Mouse (Mus musculus) heart, postnatal 4 days (tissue): ENCODE measurements around the gene S100g. TPM values are rescaled to one million over a fixed set of nuclear protein-coding genes. Genes with fewer than 3 reads are reported as not detected.
A peak's percentile ranks its signal among the peaks of the same experiment; 100 is the strongest.

Source experiments
- DNase-seq: peaks from one replicate; pipeline ENCODE4 v3.0.0; 2021
- total RNA-seq, 2 experiments: library from RNA; stranded (reverse); gene quantifications; 2 replicates each; pipeline ENCODE4 v1.2.3; 2021

Gene S100g
- total RNA-seq: not detected

DNA sequence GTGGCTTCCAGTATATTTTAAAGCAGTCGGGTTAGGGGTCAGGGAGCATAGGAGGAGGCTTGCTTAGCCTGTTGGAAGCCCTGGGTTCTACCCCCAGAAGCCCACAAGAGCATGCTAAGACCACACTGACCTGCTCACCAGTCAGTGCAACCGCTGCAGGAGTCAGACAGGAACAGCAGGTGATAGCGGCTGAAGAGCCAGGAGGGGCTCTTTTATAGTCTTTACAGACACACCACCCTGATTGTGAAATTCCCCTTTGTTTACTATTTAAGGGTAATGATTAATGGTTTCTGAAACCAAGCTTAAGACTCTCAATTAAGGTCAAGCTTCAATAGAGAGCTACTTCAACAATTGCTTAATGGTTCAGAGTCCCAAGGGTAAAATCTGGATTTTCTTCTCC lies at the start of gene S100g:
Gene S100g, minus strand, starts transcription at position 217 of the 400 bp plus-strand sequence.
- DNase-seq: no peak

DNA sequence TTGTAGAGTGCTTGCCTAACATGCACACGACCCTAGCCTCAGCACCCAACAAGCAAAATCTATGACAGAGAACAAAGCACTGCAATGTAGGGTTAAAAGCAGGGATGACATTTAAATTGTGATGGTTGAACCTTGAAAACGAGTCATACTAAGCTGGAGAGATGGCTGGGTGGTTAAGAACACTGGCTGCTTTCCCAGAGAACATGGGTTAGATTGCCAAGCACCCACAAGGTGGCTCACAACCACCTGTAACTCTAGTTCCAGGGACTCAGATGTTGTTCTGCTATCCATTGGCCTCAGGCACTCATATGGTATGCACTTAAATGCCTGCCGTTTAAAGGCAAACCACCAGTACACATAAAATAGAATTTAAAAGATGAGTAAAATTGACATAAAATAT lies 27.7 kb upstream of the S100g start:
- DNase-seq: no peak

- no peak for DNase-seq
Measured at GRCm38 (mm10) chrX:162991396-162991795, 27.0 kb upstream of the S100g start.

GRCm38 (mm10) chrX:162986876-162987495 lies 22.6 kb upstream of the S100g start:
- DNase-seq: no peak

DNA sequence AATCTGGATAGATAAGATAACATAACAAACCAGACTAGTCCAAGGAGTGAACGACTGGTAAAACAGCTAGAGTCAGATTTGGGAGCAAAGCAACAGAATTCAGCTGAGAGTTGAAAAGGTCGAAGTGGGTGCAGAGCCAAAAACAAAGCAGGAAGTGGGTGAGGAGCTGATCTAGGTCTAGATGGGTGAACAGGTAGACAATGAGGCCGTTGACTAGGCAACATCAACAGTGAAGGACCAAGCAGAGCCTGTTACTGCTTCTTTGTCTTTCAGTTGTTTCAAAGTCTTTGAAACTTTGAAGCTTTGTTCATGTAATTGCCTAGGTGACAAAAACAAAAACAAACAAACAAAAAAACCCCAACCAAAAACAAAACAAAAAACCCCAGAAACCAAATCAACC lies 11.8 kb upstream of the S100g start:
- no peak for DNase-seq

- no peak for DNase-seq
Measured at GRCm38 (mm10) chrX:162967456-162967855, 3.1 kb upstream of the S100g start.

- no peak for DNase-seq
Measured at GRCm38 (mm10) chrX:162963840-162964239, 559 bp downstream of the S100g start.

GRCm38 (mm10) chrX:162957921-162958320 lies 6.5 kb downstream of the S100g start:
- DNase-seq: no peak

DNA sequence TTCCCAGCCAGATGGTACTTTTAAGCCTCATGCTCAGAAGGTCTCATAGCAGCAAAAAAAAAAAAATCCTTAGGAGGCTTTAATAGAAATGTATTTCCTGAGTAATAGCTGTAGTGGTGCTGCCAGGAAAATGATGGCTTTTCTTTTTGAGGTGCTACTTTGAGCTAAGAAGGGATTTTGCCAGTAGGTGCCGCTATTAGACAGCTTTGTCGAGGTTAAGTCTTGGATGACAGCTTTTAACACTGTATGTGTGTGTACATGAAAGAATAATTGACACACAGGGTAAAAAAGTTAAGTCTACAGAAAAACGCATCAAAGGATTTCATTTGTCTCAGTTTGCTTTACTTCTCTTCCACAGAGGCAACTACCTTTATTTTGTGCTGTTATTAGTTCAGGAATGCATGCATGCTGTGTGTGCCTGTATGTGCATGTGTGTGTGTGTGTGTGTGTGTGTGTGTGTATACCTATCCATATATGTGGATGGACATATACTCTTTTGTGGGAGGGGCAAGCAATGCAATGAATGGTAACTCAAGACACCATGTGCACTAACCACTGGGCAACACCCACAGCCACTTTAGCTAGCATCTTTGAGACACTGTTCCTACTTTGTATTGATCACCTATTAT lies 14.5 kb downstream of the S100g start:
- DNase-seq: peak; percentile 36

DNA sequence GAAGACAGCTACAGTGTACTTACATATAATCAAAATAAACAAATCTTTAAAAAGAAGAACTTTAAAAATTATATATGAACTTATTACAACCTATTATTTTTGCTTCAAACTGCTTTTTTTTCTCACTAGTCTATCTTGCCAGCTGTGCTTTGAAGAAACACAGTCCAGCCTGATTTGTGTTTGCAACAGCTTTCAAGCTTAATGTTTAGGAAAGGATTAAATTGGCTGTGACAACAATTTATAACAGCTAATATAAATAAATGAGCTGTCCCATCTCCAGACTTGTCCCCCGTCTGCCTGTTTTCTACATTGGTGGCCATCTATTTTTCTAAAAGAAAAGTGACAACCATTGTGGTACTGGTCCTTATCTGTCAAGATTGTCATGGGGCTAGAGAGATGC lies 22.4 kb downstream of the S100g start:
- DNase-seq: no peak

DNA sequence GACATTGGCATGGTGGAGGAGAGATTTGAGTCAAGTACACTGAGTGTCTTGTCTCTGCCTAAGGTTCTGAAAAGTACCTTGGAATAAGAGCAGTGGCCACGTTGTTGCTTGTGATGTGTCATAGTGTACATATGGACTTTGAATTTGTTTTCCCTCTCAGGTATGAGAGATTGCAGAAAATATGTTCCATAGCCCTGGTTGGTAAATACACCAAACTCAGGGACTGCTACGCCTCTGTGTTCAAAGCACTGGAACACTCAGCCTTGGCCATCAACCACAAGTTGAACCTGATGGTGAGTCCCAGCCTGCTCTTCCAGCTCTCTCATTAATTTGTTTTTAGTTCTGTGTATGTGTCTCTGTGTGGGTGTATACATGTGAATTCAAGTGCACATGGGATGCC lies 32.9 kb downstream of the S100g start:
- DNase-seq: no peak

GRCm38 (mm10) chrX:162921487-162922125 lies 42.8 kb downstream of the S100g start:
- DNase-seq: no peak

DNA sequence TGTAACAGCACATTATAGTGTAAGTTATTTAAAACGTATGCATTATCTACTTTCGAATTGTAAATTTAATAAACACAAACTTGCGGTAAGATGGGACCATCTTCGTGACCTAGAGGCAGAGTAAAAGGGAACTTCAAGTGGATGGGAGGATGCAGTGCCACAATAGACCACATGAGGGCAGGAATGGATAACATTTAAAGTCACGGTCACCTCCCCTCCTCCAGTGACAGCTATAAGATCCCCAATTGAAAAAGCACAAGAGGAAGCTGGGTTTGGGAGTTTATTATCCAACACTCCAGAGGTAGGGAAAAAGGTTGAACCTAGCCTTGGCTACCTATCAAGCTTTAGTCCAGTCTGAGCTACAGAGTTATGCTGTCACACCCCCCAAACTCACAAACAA lies 48.7 kb downstream of the S100g start:
- DNase-seq: peak; percentile 61

DNA sequence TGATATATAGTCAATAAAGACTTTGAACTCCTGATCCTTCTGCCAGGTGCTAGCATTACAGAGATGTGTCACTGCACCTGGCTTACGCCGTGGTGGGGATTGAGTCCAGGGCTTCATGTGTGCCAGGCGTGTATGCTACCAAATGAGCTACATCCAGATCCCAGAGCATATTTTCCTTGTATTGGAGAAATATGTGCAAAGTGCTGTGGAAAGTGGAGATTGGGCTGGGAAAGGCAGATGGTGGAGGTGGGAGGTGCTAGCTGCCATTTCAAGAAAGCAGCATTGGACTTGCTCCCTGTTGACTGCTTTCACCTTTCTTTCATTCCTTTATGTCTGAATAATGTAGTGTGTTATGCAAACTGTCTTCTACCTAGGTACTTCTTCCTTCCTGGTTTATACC lies 50.7 kb downstream of the S100g start:
- no peak for DNase-seq

Other genes starting within 250 kb of the S100g start
- gene Rbbp7, start 204.2 kb downstream of the S100g start, total RNA-seq: 100 to 1,000 TPM; 246 to 256 TPM
- 1 to 10 TPM; 9.0 TPM for gene Txlng, start 135.1 kb downstream of the S100g start, total RNA-seq
- 10 to 100 TPM; 34.6 to 34.8 TPM for gene Syap1, start 76.2 kb downstream of the S100g start, total RNA-seq
- gene Ctps2, start 63.4 kb downstream of the S100g start, total RNA-seq: 10 to 100 TPM; 32.6 to 35.6 TPM